Mouse (Mus musculus) CH12F3 (cell line): ENCODE measurements around the gene Spin2e.
"Not testable (repeated sequence)": the region's sequence is repeated elsewhere in the genome, so short reads cannot be mapped to it uniquely, and the experiment has no call there.

Experiments used
- in situ Hi-C: fragments of 300-500 bp; cut with MboI; formaldehyde crosslinking; loops from 2 replicates; pipeline ENCODE4 v1.14.3; 2020; ENCODE audit warnings: low sequenced_read_pairs

The Spin2e gene

GRCm38 (mm10) chrX:31618820-31619219 lies at the start of gene Spin2e:
TSS of gene Spin2e (minus strand) at chrX:31618920.
- in situ Hi-C loops = not testable (repeated sequence)

DNA sequence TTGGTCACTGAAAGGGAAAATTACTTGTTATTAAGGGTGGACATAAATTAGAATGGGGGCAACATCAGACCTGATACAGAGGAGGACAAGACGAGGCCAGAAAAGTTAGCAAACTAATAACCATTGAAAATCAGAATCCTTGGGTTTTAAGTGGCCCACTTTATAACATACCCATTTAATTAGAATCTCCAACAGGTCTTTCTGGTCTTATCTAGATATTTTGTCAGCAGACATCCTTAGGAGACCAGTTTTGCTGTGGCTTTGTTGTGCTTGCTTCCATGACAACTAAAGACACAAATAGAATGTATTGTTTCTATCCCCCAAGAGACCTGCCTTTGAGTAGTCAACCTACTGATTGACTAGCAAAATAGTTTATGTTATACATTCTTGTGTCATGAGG lies 44.5 kb downstream of the Spin2e start, which contains the start of gene Gm21883:
TSS of gene Gm21883 (minus strand) at position 101 of the 400 bp plus-strand sequence.
- in situ Hi-C loops = not testable (repeated sequence)
